Comparison of ENCODE assay signal across 20 mouse cellular contexts in the genomic region with DNA sequence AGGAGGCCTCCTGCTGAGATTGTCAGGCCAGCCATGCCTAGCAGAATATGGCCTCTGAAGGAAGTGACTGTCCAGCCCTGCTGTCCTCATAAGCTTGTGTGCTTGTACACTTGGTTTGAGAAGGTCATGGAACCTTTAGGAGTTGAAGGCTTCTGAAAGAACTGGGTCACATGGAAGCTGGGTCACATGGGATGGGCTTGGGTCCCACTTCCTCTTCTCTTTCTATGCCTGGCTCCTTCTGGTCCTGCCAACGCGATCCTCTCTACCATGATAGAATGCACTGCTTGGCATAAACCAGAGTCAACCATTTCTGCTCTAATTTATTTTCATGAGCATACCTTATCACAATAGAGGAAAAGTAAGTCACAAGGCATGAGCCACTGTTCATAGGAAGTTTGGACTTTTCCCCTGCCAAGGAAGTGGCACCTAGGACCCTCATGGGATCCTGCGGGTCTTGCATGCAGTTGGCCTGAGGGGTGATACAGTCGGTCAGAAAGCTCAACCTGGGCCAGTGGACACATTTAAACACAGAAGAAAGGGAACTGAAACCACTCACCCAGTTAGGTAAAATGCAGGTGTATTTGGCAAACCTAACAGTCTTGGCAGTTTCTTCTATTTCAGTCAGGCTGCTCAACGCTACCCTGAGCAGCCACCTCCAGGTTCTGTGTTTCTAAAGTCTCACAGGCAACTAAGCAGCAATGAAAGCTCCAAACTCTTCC.
"Had no signal": no experiment of that assay in that cellular context is flagged by ENCODE, and none has a peak within 500 bp of the region (broad histone marks: within the 10 kb centered on the region; RNA-seq: fewer than 3 reads in every experiment).

No protein-coding gene starts in this region.

- H3K4me1 ChIP-seq: kidney, embryonic 15.5 days; limb, embryonic 12.5 days; limb, embryonic 15.5 days; midbrain, embryonic 12.5 days; midbrain, embryonic 15.5 days had no signal

- H3K36me3 ChIP-seq: kidney, embryonic 15.5 days; limb, embryonic 12.5 days; limb, embryonic 15.5 days; midbrain, embryonic 12.5 days; midbrain, embryonic 15.5 days had no signal

- DNase-seq: kidney, adult 11 months; kidney, adult 8-10 months; kidney, postnatal 10 days; kidney, postnatal 36 days; left cerebral cortex, postnatal 4 days; liver, postnatal 0 days; lung, embryonic 14.5 days; retina, postnatal 1 day; right cerebral cortex, postnatal 25 days; thymus, adult 18-20 months; thymus, postnatal 36 days had no signal

- H3K27ac ChIP-seq: kidney, embryonic 15.5 days; limb, embryonic 12.5 days; limb, embryonic 15.5 days; liver, embryonic 14.5 days; macrophage; midbrain, embryonic 12.5 days; midbrain, embryonic 15.5 days had no signal

- H3K9me3 ChIP-seq: kidney, embryonic 15.5 days; limb, embryonic 12.5 days; limb, embryonic 15.5 days; midbrain, embryonic 12.5 days; midbrain, embryonic 15.5 days had no signal

- H3K27me3 ChIP-seq: kidney, embryonic 15.5 days; limb, embryonic 12.5 days; limb, embryonic 15.5 days; midbrain, embryonic 12.5 days; midbrain, embryonic 15.5 days had no signal

- H3K9ac ChIP-seq: kidney, embryonic 15.5 days; limb, embryonic 12.5 days; limb, embryonic 15.5 days; liver, embryonic 14.5 days; liver, postnatal 0 days; lung, embryonic 14.5 days; midbrain, embryonic 12.5 days; midbrain, embryonic 15.5 days had no signal

- ATAC-seq: liver, postnatal 0 days; lung, postnatal 0 days; midbrain, embryonic 15.5 days had no signal

- H3K4me3 ChIP-seq: kidney, embryonic 15.5 days; limb, embryonic 12.5 days; limb, embryonic 15.5 days; midbrain, embryonic 12.5 days; midbrain, embryonic 15.5 days had no signal

- H3K4me2 ChIP-seq: kidney, embryonic 15.5 days; limb, embryonic 12.5 days; limb, embryonic 15.5 days; liver, embryonic 11.5 days; lung, embryonic 14.5 days; midbrain, embryonic 12.5 days; midbrain, embryonic 15.5 days had no signal
